18 mouse cellular contexts compared by ENCODE assay signal in the genomic region with DNA sequence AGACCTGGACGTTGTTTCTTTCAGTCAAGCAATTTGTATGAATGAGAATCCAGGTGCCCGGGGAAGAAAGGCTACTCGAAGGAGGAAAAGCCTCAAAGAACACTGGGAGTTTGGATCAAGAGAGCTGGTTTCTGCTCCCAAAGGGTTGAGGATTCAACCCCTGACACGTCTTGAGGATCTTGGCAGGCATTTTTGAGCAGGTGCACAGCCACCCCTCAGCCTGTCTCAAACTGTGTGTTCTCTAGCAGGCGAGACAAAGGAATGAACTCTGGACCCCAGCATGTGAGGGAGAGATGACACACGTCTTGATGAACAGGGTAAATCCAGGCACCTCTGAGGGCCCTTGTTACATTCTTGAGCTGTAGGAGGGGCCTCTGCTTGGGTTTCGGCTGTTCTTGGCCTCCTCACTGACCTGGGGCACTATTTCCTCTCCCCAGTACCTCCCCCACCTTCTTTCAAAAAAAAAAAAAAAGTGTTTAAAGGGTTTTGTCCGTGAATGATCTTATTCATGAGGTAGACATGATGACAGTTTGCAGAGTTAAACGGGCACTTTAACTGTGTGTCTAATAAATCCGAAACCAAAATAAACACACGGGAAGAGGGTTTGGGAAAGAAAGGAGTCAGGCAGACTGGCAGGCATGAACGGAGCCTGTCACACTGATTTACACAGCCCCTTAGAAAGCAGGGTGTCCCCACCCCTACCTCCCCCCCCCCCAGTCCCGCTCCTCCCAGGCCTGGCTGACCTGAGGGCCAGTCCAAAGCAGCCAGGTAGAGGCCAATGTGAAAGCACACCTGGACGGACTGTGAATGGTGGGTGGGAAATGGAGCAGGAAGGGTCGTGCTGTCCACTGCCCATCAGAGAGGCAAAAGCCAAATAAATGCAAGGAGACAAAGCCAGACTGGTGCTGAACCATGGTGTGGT.
DNase-seq lines count a peak whose midpoint lies in the region; ATAC-seq and TF ChIP-seq lines count a peak whose summit lies in the region.
"Had no signal": no experiment of that assay in that cellular context is flagged by ENCODE, and none has a peak within 500 bp of the region (broad histone marks: within the 10 kb centered on the region; RNA-seq: fewer than 3 reads in every experiment).

No protein-coding gene starts in this region.

- H3K4me2 ChIP-seq in kidney, embryonic 16.5 days (replicated peaks; ENCODE audit: low read depth, low read length) = peak overlapping the region; percentile 11; the same call in 1 of the 2 replicates
- no peak overlapping the region for H3K4me2 ChIP-seq in embryonic facial prominence, embryonic 14.5 days (ENCODE audit: low read depth, low read length)
- no peak overlapping the region for H3K4me2 ChIP-seq in midbrain, embryonic 13.5 days (replicated peaks)
- H3K4me2 ChIP-seq: hindbrain, embryonic 15.5 days; liver, embryonic 13.5 days had no signal

- no peaks in the 10 kb centered on the region for H3K36me3 ChIP-seq in kidney, embryonic 16.5 days (ENCODE audit: insufficient read depth, low read length)
- no peaks in the 10 kb centered on the region for H3K36me3 ChIP-seq in kidney, adult 2 months (ENCODE audit: control insufficient read depth, insufficient read depth, low read length)
- no peaks in the 10 kb centered on the region for H3K36me3 ChIP-seq in embryonic facial prominence, embryonic 14.5 days (ENCODE audit: control insufficient read depth, insufficient read depth, low read length)
- H3K36me3 ChIP-seq in midbrain, embryonic 13.5 days = no peaks in the 10 kb centered on the region
- H3K36me3 ChIP-seq: hindbrain, embryonic 15.5 days; liver, embryonic 13.5 days had no signal

- WGBS in kidney, embryonic 16.5 days = 16% methylated on average over 15 of the region's 15 CpGs
- 35% methylated on average over 15 of the region's 15 CpGs for WGBS in kidney, adult 2 months
- WGBS in embryonic facial prominence, embryonic 14.5 days = 29% methylated on average over 15 of the region's 15 CpGs
- 48% methylated on average over 15 of the region's 15 CpGs for WGBS in midbrain, embryonic 13.5 days

- peak overlapping the region; percentile 26; the same call in 1 of the 2 replicates for H3K27ac ChIP-seq in kidney, embryonic 16.5 days (ENCODE audit: low read length)
- H3K27ac ChIP-seq in kidney, adult 2 months (ENCODE audit: insufficient read depth, low read depth, low read length) = no peak overlapping the region
- peak overlapping the region; percentile 6; the same call in 1 of the 2 replicates for H3K27ac ChIP-seq in embryonic facial prominence, embryonic 14.5 days (replicated peaks; ENCODE audit: low read depth, low read length)
- H3K27ac ChIP-seq in midbrain, embryonic 13.5 days = no peak overlapping the region
- H3K27ac ChIP-seq: hindbrain, embryonic 15.5 days; liver, embryonic 13.5 days had no signal

- no peaks in the 10 kb centered on the region for H3K27me3 ChIP-seq in kidney, embryonic 16.5 days (ENCODE audit: insufficient read depth, low read length)
- H3K27me3 ChIP-seq in kidney, adult 2 months (replicated peaks; ENCODE audit: control insufficient read depth, insufficient read depth, low read length) = no peaks in the 10 kb centered on the region
- no peaks in the 10 kb centered on the region for H3K27me3 ChIP-seq in embryonic facial prominence, embryonic 14.5 days (replicated peaks; ENCODE audit: control insufficient read depth, insufficient read depth, low read length)
- no peaks in the 10 kb centered on the region for H3K27me3 ChIP-seq in midbrain, embryonic 13.5 days
- H3K27me3 ChIP-seq: hindbrain, embryonic 15.5 days; liver, embryonic 13.5 days; Patski had no signal

- no peaks in the 10 kb centered on the region for H3K9me3 ChIP-seq in kidney, embryonic 16.5 days (ENCODE audit: low read length)
- no peaks in the 10 kb centered on the region for H3K9me3 ChIP-seq in embryonic facial prominence, embryonic 14.5 days (ENCODE audit: control insufficient read depth, low read length)
- no peaks in the 10 kb centered on the region for H3K9me3 ChIP-seq in midbrain, embryonic 13.5 days
- H3K9me3 ChIP-seq: hindbrain, embryonic 15.5 days; liver, embryonic 13.5 days had no signal

- H3K9ac ChIP-seq in kidney, embryonic 16.5 days (replicated peaks; ENCODE audit: low read length) = no peak overlapping the region
- no peak overlapping the region for H3K9ac ChIP-seq in embryonic facial prominence, embryonic 14.5 days (ENCODE audit: low read depth, low read length)
- no peak overlapping the region for H3K9ac ChIP-seq in midbrain, embryonic 13.5 days (replicated peaks)
- H3K9ac ChIP-seq: hindbrain, embryonic 15.5 days; liver, embryonic 13.5 days had no signal

- TF ChIP-seq CTCF in kidney, adult 2 months (conservative IDR thresholded peaks at IDR 0.05; ENCODE audit: insufficient read depth, insufficient read length, low read depth, low read length) = no peak

- no peak overlapping the region for H3K4me3 ChIP-seq in kidney, embryonic 16.5 days (ENCODE audit: low read length)
- no peak overlapping the region for H3K4me3 ChIP-seq in kidney, adult 2 months (ENCODE audit: insufficient read depth, low read depth, low read length)
- H3K4me3 ChIP-seq in embryonic facial prominence, embryonic 14.5 days (ENCODE audit: low read depth, low read length) = no peak overlapping the region
- H3K4me3 ChIP-seq in midbrain, embryonic 13.5 days (replicated peaks) = no peak overlapping the region
- H3K4me3 ChIP-seq: erythroblast, embryonic 14.5 days; hindbrain, embryonic 15.5 days; liver, embryonic 13.5 days had no signal

- H3K4me1 ChIP-seq in kidney, embryonic 16.5 days (ENCODE audit: insufficient read depth, low read length) = peaks cover 11% of the 10 kb centered on the region
- 0 out of 2 replicates have a peak, but pooled peaks cover 2% of the 10 kb centered on the region for H3K4me1 ChIP-seq in kidney, adult 2 months (ENCODE audit: control insufficient read depth, insufficient read depth, low read length)
- H3K4me1 ChIP-seq in embryonic facial prominence, embryonic 14.5 days (ENCODE audit: control insufficient read depth, insufficient read depth, low read length) = 0 out of 2 replicates have a peak, but pooled peaks cover 10% of the 10 kb centered on the region
- peaks cover 6% of the 10 kb centered on the region; the same call in 1 of the 2 replicates for H3K4me1 ChIP-seq in midbrain, embryonic 13.5 days (replicated peaks)
- H3K4me1 ChIP-seq: hindbrain, embryonic 15.5 days; liver, embryonic 13.5 days had no signal

- no peak for TF ChIP-seq POLR2A in kidney, adult 2 months (IDR thresholded peaks at IDR 0.05; ENCODE audit: low read depth, low read length)

- DNase-seq in kidney, adult 2 months = no peak
- peak; percentile 36 for DNase-seq in embryo, embryonic 10.5 days (ENCODE audit: low spot score)
- peak; percentile 62 for DNase-seq in embryonic facial prominence, embryonic 14.5 days (ENCODE audit: low spot score)
- no peak for DNase-seq in gastrocnemius, postnatal 10 days
- no peak for DNase-seq in right cerebral cortex, postnatal 10 days (ENCODE audit: low spot score in 2 of 2)
- DNase-seq: B cell, adult 2 months; cerebellum, postnatal 25 days; heart, postnatal 14 days; kidney, postnatal 36 days; layer of hippocampus, postnatal 36 days; liver, embryonic 13.5 days had no signal

- ATAC-seq in kidney, embryonic 16.5 days (ENCODE audit: low FRiP score, low TSS enrichment) = peak; percentile 70; the same call in 1 of the 2 replicates
- peak; percentile 45 for ATAC-seq in embryonic facial prominence, embryonic 14.5 days (ENCODE audit: low read depth)
- ATAC-seq in midbrain, embryonic 13.5 days = 0 out of 2 replicates have a peak, but pooled peaks have one; percentile 14
- no peak for ATAC-seq in inflammation-experienced regulatory T-cells, adult 6 months
- ATAC-seq: forebrain, embryonic 16.5 days; Patski had no signal

Comparison
In these comparisons a context has a peak if more than half of its experiments do, and no peak if none do; other contexts are left out.
1. H3K27ac ChIP-seq: peak in kidney, embryonic 16.5 days (single experiment) and embryonic facial prominence, embryonic 14.5 days (single experiment); none in kidney, adult 2 months (single experiment) and midbrain, embryonic 13.5 days (single experiment).
2. DNase-seq: peak in embryo, embryonic 10.5 days (single experiment) and embryonic facial prominence, embryonic 14.5 days (single experiment); none in kidney, adult 2 months (single experiment), gastrocnemius, postnatal 10 days (single experiment) and right cerebral cortex, postnatal 10 days (0 of 2).